Mouse (Mus musculus): ENCODE measurements around the gene Ankrd13c.

GRCm38 (mm10) chr3:157993322-157993721 is 46.3 kb downstream of the Ankrd13c start:
- TF ChIP-seq CTCF (IDR thresholded peaks at IDR 0.05; ENCODE audit: borderline replicate concordance, extremely low read depth, insufficient read depth, insufficient read length) = no peak
- no peak for TF ChIP-seq POLR2A (IDR thresholded peaks at IDR 0.05; ENCODE audit: borderline replicate concordance, extremely low read depth, insufficient read depth, insufficient read length, poor library complexity, severe bottlenecking)
